Mouse (Mus musculus) lung, postnatal 25 days (tissue): ENCODE results near the gene Cstf1.

Experiments used
- DNase-seq: peaks from one replicate; pipeline ENCODE4 v3.0.0; 2022; ENCODE audit warnings: low spot score

Gene Cstf1

GRCm38 (mm10) chr2:172370411-172371223 is at the start of gene Cstf1, which contains the start of gene Aurka:
Gene Cstf1 (plus strand): TSS chr2:172370681.
Gene Aurka (minus strand): TSS chr2:172370535.
- peak; percentile 96 for DNase-seq

GRCm38 (mm10) chr2:172320878-172321277 is 49.6 kb upstream of the Cstf1 start:
- DNase-seq = peak; percentile 42

- DNase-seq = no peak
These were observed 42.2 kb upstream of the Cstf1 start for GRCm38 (mm10) chr2:172328248-172328647.

- no peak for DNase-seq
These were observed 41.3 kb upstream of the Cstf1 start for GRCm38 (mm10) chr2:172329179-172329578.

GRCm38 (mm10) chr2:172338206-172338942 is 32.1 kb upstream of the Cstf1 start:
- DNase-seq = no peak

- no peak for DNase-seq
These were observed 29.5 kb upstream of the Cstf1 start for GRCm38 (mm10) chr2:172340936-172341335.

- DNase-seq = no peak
These were observed 28.9 kb upstream of the Cstf1 start for GRCm38 (mm10) chr2:172341606-172342005.

GRCm38 (mm10) chr2:172343751-172344150 is 26.7 kb upstream of the Cstf1 start:
- no peak for DNase-seq

- DNase-seq = no peak
These were observed 25.8 kb upstream of the Cstf1 start for GRCm38 (mm10) chr2:172344669-172345068.

GRCm38 (mm10) chr2:172345258-172345738 is 25.2 kb upstream of the Cstf1 start, which contains the start of gene Fam210b:
Gene Fam210b (plus strand): TSS chr2:172345565.
- DNase-seq = peak; percentile 98

- peak; percentile 35 for DNase-seq
These were observed 24.2 kb upstream of the Cstf1 start for GRCm38 (mm10) chr2:172346034-172346929.

- no peak for DNase-seq
These were observed 23.4 kb upstream of the Cstf1 start for GRCm38 (mm10) chr2:172346933-172347611.

- peak; percentile 72 for DNase-seq
These were observed 22.1 kb upstream of the Cstf1 start for GRCm38 (mm10) chr2:172348297-172348950.

- no peak for DNase-seq
These were observed 20.7 kb upstream of the Cstf1 start for GRCm38 (mm10) chr2:172349776-172350175.

GRCm38 (mm10) chr2:172350773-172351172 is 19.7 kb upstream of the Cstf1 start:
- no peak for DNase-seq

- DNase-seq = no peak
These were observed 17.3 kb upstream of the Cstf1 start for GRCm38 (mm10) chr2:172353218-172353617.

GRCm38 (mm10) chr2:172354761-172355160 is 15.7 kb upstream of the Cstf1 start:
- DNase-seq = no peak

GRCm38 (mm10) chr2:172355833-172356232 is 14.6 kb upstream of the Cstf1 start:
- DNase-seq = no peak

GRCm38 (mm10) chr2:172363176-172363575 is 7.3 kb upstream of the Cstf1 start:
- no peak for DNase-seq

GRCm38 (mm10) chr2:172371258-172371657 is 777 bp downstream of the Cstf1 start:
- DNase-seq = no peak

GRCm38 (mm10) chr2:172376551-172376950 is 6.1 kb downstream of the Cstf1 start:
- DNase-seq = no peak
